Mouse (Mus musculus) lung, embryonic 15.5 days (tissue): ENCODE measurements at regions not wholly inside any gene's neighbourhood (a gene's known extent, or its start where the extent isn't known, plus 50 kb on each side); places are given as distances from the start of the nearest gene placed in this dataset.
"Not testable (repeated sequence)": the region's sequence is repeated elsewhere in the genome, so short reads cannot be mapped to it uniquely, and the experiment has no call there.

Source experiments
- ATAC-seq: fragments of 200-750 bp; cut with Nextera tagmentation; 2 replicates; pipeline ENCODE4 v1.8.0; 2017; ENCODE audit warnings: moderate number of reproducible peaks, borderline replicate concordance; ENCODE audit not compliant: low FRiP score, low TSS enrichment; ENCODE audit errors: extremely low read depth
- H3K27ac ChIP-seq: fragments of 300-500 bp; sonication (generic); 2 replicates; pipeline ENCODE4 v1.5.1; 2015; ENCODE audit warnings: moderate library complexity, mild to moderate bottlenecking, inconsistent platforms
- H3K27me3 ChIP-seq: fragments of 300-500 bp; sonication (generic); 2 replicates; pipeline ENCODE4 v1.6.1; 2015; ENCODE audit warnings: inconsistent platforms
- H3K36me3 ChIP-seq: fragments of 300-500 bp; sonication (generic); 2 replicates; pipeline ENCODE4 v1.6.1; 2015; ENCODE audit warnings: inconsistent platforms
- H3K4me1 ChIP-seq: fragments of 300-500 bp; sonication (generic); 2 replicates; pipeline ENCODE4 v1.6.1; 2015; ENCODE audit warnings: inconsistent platforms
- H3K4me2 ChIP-seq: fragments of 300-500 bp; sonication (generic); 2 replicates; pipeline ENCODE4 v1.6.1; 2015; ENCODE audit warnings: inconsistent platforms, mild to moderate bottlenecking, moderate library complexity
- H3K4me3 ChIP-seq: fragments of 300-500 bp; sonication (generic); 2 replicates; pipeline ENCODE4 v1.5.1; 2015; ENCODE audit warnings: mild to moderate bottlenecking, inconsistent platforms
- H3K9ac ChIP-seq: fragments of 300-500 bp; sonication (generic); 2 replicates; pipeline ENCODE4 v1.6.1; 2015; ENCODE audit warnings: inconsistent platforms
- H3K9me3 ChIP-seq: fragments of 300-500 bp; sonication (generic); 2 replicates; pipeline ENCODE4 v1.6.1; 2016; ENCODE audit warnings: inconsistent platforms
- WGBS: fragments of 180-500 bp; shearing (Covaris S2); methylation state at CpG from one replicate; pipeline ENCODE4 v1.1.7; 2015; 5-methylcytosine and 5-hydroxymethylcytosine counted together

DNA sequence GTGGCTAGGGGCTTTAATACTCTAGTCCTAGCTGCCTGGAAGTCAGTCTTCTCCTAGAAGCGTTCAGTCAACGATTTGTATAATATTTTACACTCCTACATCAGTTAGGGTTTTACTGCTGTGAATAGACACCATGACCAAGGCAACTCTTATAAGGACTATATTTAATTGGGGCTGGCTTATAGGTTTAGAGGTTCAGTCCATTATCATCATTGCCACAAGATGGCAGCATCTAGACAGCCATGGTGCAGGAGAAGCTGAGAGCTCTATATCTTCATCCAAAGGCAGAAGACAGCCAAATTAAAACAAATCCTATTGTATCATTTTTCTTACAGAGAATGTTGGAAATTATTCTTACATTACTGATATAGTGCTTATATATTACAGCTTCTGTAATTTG is 167.0 kb upstream of the Ndn start:
- no peak overlapping the region for H3K9ac ChIP-seq
- WGBS = 48% methylated on average over 2 of the region's 2 CpGs

DNA sequence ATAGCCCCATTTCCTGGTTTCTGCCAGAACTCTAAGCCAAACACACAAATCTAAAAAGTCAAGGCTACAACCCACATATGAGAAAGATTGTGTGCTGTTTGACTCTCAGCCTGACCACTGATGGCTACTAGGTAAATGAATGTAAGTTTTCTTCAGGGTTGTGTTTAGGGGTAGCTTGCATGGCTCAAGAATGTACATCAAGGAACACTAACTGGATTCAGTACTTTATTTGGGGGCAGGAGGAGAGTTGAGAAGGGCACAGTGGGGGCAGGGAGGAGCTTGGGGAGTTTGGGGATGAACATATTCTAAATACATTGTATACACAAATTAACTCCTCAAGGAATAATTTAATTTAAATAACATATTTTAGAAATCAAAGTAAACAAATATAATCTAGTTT is 137.8 kb upstream of the Ndn start:
- H3K4me3 ChIP-seq = no peak overlapping the region
- no peaks in the 10 kb centered on the region for H3K4me1 ChIP-seq
- no peak for ATAC-seq
- no peaks in the 10 kb centered on the region for H3K36me3 ChIP-seq
- H3K27ac ChIP-seq = no peak overlapping the region
- no peaks in the 10 kb centered on the region for H3K27me3 ChIP-seq
- H3K9me3 ChIP-seq = no peaks in the 10 kb centered on the region
- no peak overlapping the region for H3K9ac ChIP-seq
- peak overlapping the region; percentile 33; the same call in 1 of the 2 replicates for H3K4me2 ChIP-seq

More for the DNA sequence above, 167.0 kb upstream of the Ndn start:
- no peak overlapping the region for H3K27ac ChIP-seq
- ATAC-seq = no peak
- no peaks in the 10 kb centered on the region for H3K36me3 ChIP-seq
- no peaks in the 10 kb centered on the region for H3K27me3 ChIP-seq
- H3K9me3 ChIP-seq = no peaks in the 10 kb centered on the region
- H3K4me1 ChIP-seq = no peaks in the 10 kb centered on the region
- no peak overlapping the region for H3K4me2 ChIP-seq
- no peak overlapping the region for H3K4me3 ChIP-seq

DNA sequence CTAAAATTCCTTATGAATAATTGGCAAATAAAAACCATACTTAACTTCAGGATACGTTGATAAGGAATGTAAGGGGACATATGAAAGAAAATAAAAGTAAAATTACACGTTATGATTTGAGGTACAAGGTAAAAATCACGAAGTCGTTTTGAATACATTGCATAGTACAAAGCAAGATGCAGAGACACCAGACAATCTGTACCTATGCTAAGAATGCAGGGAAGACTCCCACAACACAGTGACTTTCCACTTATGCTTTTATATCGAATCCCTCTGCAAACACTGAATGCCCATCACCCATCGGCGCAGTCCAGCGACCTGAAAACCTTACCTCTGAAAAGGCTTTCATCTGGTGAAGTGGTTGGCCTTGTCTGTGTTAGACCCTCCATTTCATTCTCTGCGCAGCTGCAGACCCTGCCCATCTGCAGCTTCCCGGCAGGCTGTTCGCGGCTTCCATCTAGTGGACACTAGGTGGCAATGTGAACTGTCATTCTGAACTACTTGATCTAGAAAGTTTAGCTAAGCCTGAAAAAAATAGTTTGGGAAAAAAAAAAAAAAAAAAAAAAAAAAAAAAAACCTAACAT is 137.2 kb upstream of the Ndn start:
- 28% methylated on average over 12 of the region's 12 CpGs for WGBS
- peak overlapping the region; percentile 40 for H3K9ac ChIP-seq
- H3K36me3 ChIP-seq = no peaks in the 10 kb centered on the region
- H3K4me2 ChIP-seq = peak overlapping the region; percentile 37; the same call in 1 of the 2 replicates
- H3K27me3 ChIP-seq = no peaks in the 10 kb centered on the region
- no peaks in the 10 kb centered on the region for H3K4me1 ChIP-seq
- no peak overlapping the region for H3K27ac ChIP-seq
- H3K4me3 ChIP-seq = peak overlapping the region; percentile 45
- peak; percentile 65; the same call in 1 of the 2 replicates for ATAC-seq
- no peaks in the 10 kb centered on the region for H3K9me3 ChIP-seq

DNA sequence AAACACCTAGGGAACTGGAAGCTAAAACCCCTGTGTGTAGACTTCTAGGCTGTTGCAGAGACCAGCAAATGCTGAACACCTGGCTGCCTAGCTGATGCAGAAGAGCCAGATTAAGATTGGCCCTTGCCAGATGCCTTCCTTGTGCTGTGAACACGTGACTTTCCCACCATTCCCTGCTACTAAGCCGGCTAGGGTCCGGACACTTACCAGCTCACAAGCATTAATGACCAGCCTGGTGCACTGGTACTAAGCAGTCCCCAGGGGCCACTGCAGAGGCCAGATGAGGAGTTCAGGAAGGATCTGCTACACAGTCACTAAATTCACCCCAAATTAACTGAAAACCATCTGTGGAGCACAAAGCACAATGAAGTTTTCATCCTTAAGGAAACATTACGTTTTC is 121.2 kb upstream of the Ndn start:
- Histone ChIP-seq H3K4me1 (no peaks in the 10 kb centered on the region), H3K4me2 (no peak overlapping the region), H3K4me3 (no peak overlapping the region), H3K9me3 (no peaks in the 10 kb centered on the region), H3K36me3 (no peaks in the 10 kb centered on the region), H3K27me3 (no peaks in the 10 kb centered on the region), H3K27ac (no peak overlapping the region), H3K9ac (no peak overlapping the region)
- WGBS = 25% methylated on average over 4 of the region's 4 CpGs
- ATAC-seq = no peak

DNA sequence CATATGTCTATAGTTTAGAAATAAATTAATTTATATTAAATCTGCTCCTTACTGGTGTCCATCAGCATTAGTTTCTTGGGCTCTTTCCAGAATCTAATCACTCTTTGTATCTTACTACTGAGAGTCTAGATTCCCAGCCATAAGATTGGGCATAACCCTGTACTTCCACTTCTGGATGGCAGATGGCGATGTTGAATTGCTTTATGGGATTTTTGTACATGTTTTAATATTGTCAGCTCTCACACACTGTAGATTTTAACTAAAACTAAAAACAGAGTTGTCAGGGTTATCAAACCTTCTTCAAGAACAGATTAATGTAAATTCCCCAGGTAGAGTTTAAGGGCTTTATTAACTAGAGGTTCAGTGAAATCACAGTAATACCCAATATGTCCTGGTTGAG is 118.6 kb upstream of the Ndn start:
- ATAC-seq = no peak
- Histone ChIP-seq H3K4me1 (no peaks in the 10 kb centered on the region), H3K27ac (no peak overlapping the region), H3K9me3 (no peaks in the 10 kb centered on the region), H3K36me3 (no peaks in the 10 kb centered on the region), H3K4me3 (no peak overlapping the region), H3K4me2 (no peak overlapping the region), H3K9ac (no peak overlapping the region), H3K27me3 (no peaks in the 10 kb centered on the region)
- 0% methylated on average over 1 of the region's 1 CpGs for WGBS

DNA sequence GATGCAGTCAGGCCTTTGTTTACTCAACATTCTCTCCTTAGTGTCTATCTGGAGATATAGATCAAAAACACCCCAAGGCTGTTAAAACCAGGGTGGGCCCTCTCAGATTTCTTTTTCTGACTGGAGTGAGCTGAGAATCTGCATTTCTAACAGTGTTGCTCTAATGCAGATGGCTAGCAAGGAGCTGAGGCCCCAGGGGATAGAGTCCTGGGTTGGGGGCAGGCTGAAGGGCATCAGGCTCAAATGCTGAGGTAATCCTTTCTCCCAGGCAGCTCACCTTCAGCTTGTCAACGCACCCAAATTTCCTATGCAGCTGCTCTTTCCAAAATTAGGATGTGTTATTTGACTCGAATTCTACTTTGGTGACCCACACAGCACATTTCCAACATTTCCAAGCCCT is 115.7 kb upstream of the Ndn start:
- H3K27me3 ChIP-seq = no peaks in the 10 kb centered on the region
- H3K9ac ChIP-seq = no peak overlapping the region
- WGBS = 11% methylated on average over 2 of the region's 2 CpGs
- H3K4me2 ChIP-seq = peak overlapping the region; percentile 52
- no peak overlapping the region for H3K27ac ChIP-seq
- H3K9me3 ChIP-seq = no peaks in the 10 kb centered on the region
- peak overlapping the region; percentile 12 for H3K4me3 ChIP-seq
- H3K4me1 ChIP-seq = no peaks in the 10 kb centered on the region
- H3K36me3 ChIP-seq = no peaks in the 10 kb centered on the region
- no peak; the same call in 1 of the 2 replicates for ATAC-seq

DNA sequence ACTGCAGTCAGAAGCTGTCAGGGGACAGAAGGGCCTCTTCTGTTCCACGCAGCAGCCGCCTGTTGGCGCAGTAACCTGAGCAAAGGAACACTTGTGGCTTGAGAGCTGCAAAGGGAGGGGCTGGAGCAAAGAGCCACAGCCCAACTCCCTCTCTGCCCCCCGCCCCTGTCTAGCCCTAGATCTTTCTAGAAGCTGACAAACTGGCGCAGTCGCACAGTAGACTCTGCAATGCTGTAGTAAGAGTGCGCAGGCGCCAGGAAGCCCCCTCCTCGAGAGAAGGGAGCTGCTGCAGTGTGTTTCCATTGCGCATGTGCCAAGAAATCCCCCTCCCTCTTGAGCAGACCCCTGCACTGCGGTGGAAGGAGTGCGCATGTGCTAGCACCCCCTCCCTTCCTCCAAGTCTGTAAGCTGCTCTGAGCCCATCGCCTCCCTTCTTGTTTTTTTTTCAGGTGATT is 115.2 kb upstream of the Ndn start:
- Histone ChIP-seq H3K4me2 (peak overlapping the region; percentile 52), H3K36me3 (no peaks in the 10 kb centered on the region), H3K27me3 (no peaks in the 10 kb centered on the region), H3K9ac (no peak overlapping the region), H3K4me1 (no peaks in the 10 kb centered on the region), H3K9me3 (no peaks in the 10 kb centered on the region), H3K27ac (peak overlapping the region; percentile 39; the same call in 1 of the 2 replicates), H3K4me3 (peak overlapping the region; percentile 12)
- peak; percentile 90 for ATAC-seq
- WGBS = 9% methylated on average over 13 of the region's 13 CpGs

DNA sequence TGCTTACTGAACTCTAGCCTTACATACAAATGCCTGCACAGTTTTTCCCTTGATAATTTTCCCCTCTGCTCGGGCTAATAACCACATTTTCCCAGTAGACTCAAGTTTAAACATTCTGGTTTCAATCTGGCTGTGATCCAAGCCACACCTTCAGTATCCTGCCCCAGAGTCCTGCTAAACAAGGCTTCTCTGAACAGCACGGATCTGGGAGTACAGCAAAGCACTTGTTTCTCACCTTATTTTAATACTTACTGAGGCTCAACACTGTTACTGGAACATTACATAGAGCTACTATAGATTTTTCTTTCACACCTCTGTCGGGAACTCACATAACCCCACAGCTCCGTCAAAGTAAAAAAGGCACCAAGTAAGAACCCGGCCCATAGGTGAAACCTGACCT is 114.3 kb upstream of the Ndn start:
- Histone ChIP-seq H3K36me3 (no peaks in the 10 kb centered on the region), H3K4me2 (no peak overlapping the region; the same call in 1 of the 2 replicates), H3K4me3 (no peak overlapping the region), H3K27ac (peak overlapping the region; percentile 15; the same call in 1 of the 2 replicates), H3K4me1 (no peaks in the 10 kb centered on the region), H3K27me3 (no peaks in the 10 kb centered on the region), H3K9ac (no peak overlapping the region), H3K9me3 (no peaks in the 10 kb centered on the region)
- peak; percentile 46; the same call in 1 of the 2 replicates for ATAC-seq
- WGBS = 32% methylated on average over 5 of the region's 5 CpGs

DNA sequence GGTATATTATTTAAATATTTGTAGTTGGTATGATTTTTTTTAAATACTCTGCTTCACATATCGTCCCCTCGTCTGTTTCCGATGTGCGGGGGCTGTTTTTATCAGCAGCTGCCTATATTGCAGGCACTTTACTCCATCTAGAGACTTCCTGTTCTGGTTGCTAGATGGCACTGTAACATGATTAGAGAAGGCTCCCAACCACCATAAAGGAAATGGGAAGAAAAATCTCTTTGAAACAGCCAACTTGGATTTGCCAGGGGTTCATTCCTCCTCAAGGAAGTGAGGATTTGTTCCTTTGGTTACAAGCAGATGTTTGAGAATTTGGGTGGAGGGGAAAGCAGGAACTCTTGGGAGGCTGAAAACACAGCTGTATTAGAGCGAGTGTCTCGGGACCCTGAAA is 112.3 kb upstream of the Ndn start:
- no peak overlapping the region for H3K9ac ChIP-seq
- no peaks in the 10 kb centered on the region for H3K27me3 ChIP-seq
- no peak overlapping the region for H3K4me3 ChIP-seq
- H3K27ac ChIP-seq = no peak overlapping the region
- no peaks in the 10 kb centered on the region for H3K9me3 ChIP-seq
- no peak overlapping the region for H3K4me2 ChIP-seq
- no peaks in the 10 kb centered on the region for H3K36me3 ChIP-seq
- H3K4me1 ChIP-seq = no peaks in the 10 kb centered on the region
- no peak for ATAC-seq
- 52% methylated on average over 6 of the region's 6 CpGs for WGBS

DNA sequence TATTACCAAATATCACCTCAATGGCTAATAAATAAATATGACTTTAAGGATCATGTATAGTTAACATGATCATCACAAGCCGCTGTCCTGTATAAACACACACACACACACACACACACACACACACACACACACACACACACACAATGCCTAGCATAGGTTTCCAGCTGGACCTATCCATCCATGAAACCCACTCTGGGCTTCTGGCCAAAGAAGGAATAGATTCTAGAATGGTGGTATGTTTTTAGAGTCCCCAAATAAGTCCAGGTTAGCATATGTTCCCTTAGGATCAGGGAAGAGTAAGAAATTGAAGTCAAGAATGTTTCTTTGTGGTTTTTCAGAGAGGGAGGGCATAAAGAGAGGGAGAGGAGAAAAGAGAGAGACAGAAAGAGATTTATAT is 110.6 kb upstream of the Ndn start:
- no peaks in the 10 kb centered on the region for H3K36me3 ChIP-seq
- H3K9me3 ChIP-seq = no peaks in the 10 kb centered on the region
- H3K27me3 ChIP-seq = no peaks in the 10 kb centered on the region
- no peak for ATAC-seq
- 86% methylated on average over 1 of the region's 1 CpGs for WGBS
- H3K4me3 ChIP-seq = no peak overlapping the region
- H3K27ac ChIP-seq = no peak overlapping the region
- no peak overlapping the region for H3K4me2 ChIP-seq
- H3K4me1 ChIP-seq = no peaks in the 10 kb centered on the region
- H3K9ac ChIP-seq = no peak overlapping the region

DNA sequence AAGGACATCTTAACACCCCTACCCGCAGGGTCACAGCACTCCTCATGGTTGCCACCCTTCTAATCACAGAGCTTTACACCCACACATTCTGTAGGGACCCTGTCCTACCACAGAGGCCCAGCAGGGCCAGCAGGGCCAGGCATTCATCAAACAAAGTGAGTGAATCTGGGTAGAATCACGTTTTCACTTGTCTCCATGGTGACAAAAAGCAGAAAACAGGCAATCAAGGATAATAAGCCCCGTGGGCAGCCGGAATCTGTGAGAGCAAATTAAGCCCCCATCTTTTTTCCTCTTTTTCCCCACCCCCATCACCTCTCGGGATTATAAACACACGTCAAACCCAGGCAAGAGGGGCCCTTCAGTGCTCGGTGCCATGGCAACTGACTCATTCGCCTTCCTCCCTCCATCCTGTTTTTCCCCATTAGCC is 84.7 kb upstream of the Ndn start:
- WGBS = 29% methylated on average over 8 of the region's 8 CpGs
- Histone ChIP-seq H3K27ac (no peak overlapping the region), H3K9me3 (no peaks in the 10 kb centered on the region), H3K36me3 (no peaks in the 10 kb centered on the region), H3K4me2 (no peak overlapping the region), H3K9ac (no peak overlapping the region), H3K4me1 (no peaks in the 10 kb centered on the region), H3K4me3 (no peak overlapping the region), H3K27me3 (no peaks in the 10 kb centered on the region)
- ATAC-seq = no peak

DNA sequence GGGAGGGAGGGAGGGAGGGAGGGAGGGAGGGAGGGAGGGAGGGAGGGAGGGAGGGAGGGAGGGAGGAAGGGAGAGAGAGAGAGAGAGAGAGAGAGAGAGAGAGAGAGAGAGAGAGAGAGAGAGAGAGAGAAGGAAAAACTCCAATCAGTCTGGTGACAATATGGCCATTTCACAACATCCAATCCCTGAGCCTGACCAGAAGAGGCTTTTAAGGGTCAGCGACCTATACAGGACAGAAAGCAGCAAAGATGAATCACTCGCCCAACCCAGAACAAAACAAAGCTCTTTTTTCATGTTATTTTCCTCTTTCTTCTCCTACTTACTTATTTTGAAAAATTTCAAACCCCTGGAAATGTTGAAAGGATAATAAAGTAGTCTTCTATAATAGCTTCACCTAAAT is 84.2 kb upstream of the Ndn start:
- not testable (repeated sequence) for H3K9me3 ChIP-seq, H3K27ac ChIP-seq, H3K36me3 ChIP-seq, H3K4me1 ChIP-seq, ATAC-seq, H3K9ac ChIP-seq, H3K27me3 ChIP-seq, H3K4me2 ChIP-seq, H3K4me3 ChIP-seq
- 46% methylated on average over 2 of the region's 2 CpGs for WGBS
